Mouse (Mus musculus) E14TG2a.4 (cell line): Measurements from ENCODE around the gene Ttll11.
A peak's percentile ranks its signal among the peaks of the same experiment; 100 is the strongest.

ENCODE experiments used
- H3K27me3 ChIP-seq: 2 replicates; pipeline ENCODE4 v1.6.1; 2014; ENCODE audit warnings: low read length, control low read depth; ENCODE audit not compliant: insufficient read depth
- H3K36me3 ChIP-seq: 2 replicates; pipeline ENCODE4 v1.6.1; 2014; ENCODE audit warnings: low read length, control low read depth; ENCODE audit not compliant: insufficient read depth
- H3K4me1 ChIP-seq: replicated peaks from 2 replicates; pipeline ENCODE4 v1.6.1; 2014; ENCODE audit warnings: low read depth, low read length, control low read depth
- H3K4me3 ChIP-seq: replicated peaks from 2 replicates; pipeline ENCODE4 v1.5.1; 2014; ENCODE audit warnings: mild to moderate bottlenecking, low read length
- H3K9me3 ChIP-seq: 2 replicates; pipeline ENCODE4 v1.6.1; 2014; ENCODE audit warnings: low read length, control low read depth
- CTCF ChIP-seq: conservative IDR thresholded peaks from 2 replicates; pipeline ENCODE4 v1.5.1; 2014; ENCODE audit warnings: low read length
- NANOG ChIP-seq: IDR thresholded peaks from 2 replicates; pipeline ENCODE4 v1.6.1; 2014; ENCODE audit warnings: borderline replicate concordance, low read length, mixed read lengths
- POU5F1 ChIP-seq: IDR thresholded peaks from 2 replicates; pipeline ENCODE4 v1.6.1; 2014; ENCODE audit warnings: low read length, borderline replicate concordance

The Ttll11 gene

GRCm38 (mm10) chr2:35906174-35906798 lies 73.4 kb downstream of the Ttll11 start:
- H3K4me1 ChIP-seq = peaks cover 4% of the 10 kb centered on the region
- no peaks in the 10 kb centered on the region for H3K36me3 ChIP-seq
- H3K27me3 ChIP-seq = peaks cover 3% of the 10 kb centered on the region
- H3K4me3 ChIP-seq = no peak overlapping the region
- peaks cover 7% of the 10 kb centered on the region for H3K9me3 ChIP-seq
- TF ChIP-seq POU5F1 = no peak
- no peak for TF ChIP-seq NANOG
- peak; percentile 90 for TF ChIP-seq CTCF

- Histone ChIP-seq H3K36me3 (no peaks in the 10 kb centered on the region), H3K27me3 (0 out of 2 replicates have a peak, but pooled peaks cover 3% of the 10 kb centered on the region), H3K9me3 (no peaks in the 10 kb centered on the region), H3K4me3 (no peak overlapping the region), H3K4me1 (peaks cover 2% of the 10 kb centered on the region)
- no peak for TF ChIP-seq CTCF
- TF ChIP-seq POU5F1 = no peak
- no peak for TF ChIP-seq NANOG
Observed at GRCm38 (mm10) chr2:35900845-35901244, 78.9 kb downstream of the Ttll11 start.

GRCm38 (mm10) chr2:35899712-35900111 lies 80.0 kb downstream of the Ttll11 start:
- 0 out of 2 replicates have a peak, but pooled peaks cover 8% of the 10 kb centered on the region for H3K27me3 ChIP-seq
- no peak for TF ChIP-seq CTCF
- no peak for TF ChIP-seq NANOG
- no peak for TF ChIP-seq POU5F1
- H3K4me1 ChIP-seq = no peaks in the 10 kb centered on the region
- H3K4me3 ChIP-seq = no peak overlapping the region
- no peaks in the 10 kb centered on the region for H3K36me3 ChIP-seq
- no peaks in the 10 kb centered on the region for H3K9me3 ChIP-seq

GRCm38 (mm10) chr2:35899135-35899474 lies 80.6 kb downstream of the Ttll11 start:
- Histone ChIP-seq H3K36me3 (no peaks in the 10 kb centered on the region), H3K4me3 (no peak overlapping the region), H3K4me1 (no peaks in the 10 kb centered on the region), H3K27me3 (0 out of 2 replicates have a peak, but pooled peaks cover 8% of the 10 kb centered on the region), H3K9me3 (no peaks in the 10 kb centered on the region)
- TF ChIP-seq CTCF (no peak), POU5F1 (no peak), NANOG (no peak)

GRCm38 (mm10) chr2:35898425-35899134 lies 81.1 kb downstream of the Ttll11 start:
- no peak for TF ChIP-seq NANOG
- TF ChIP-seq CTCF = no peak
- no peak for TF ChIP-seq POU5F1
- no peaks in the 10 kb centered on the region for H3K36me3 ChIP-seq
- no peak overlapping the region for H3K4me3 ChIP-seq
- H3K27me3 ChIP-seq = 0 out of 2 replicates have a peak, but pooled peaks cover 8% of the 10 kb centered on the region
- no peaks in the 10 kb centered on the region for H3K9me3 ChIP-seq
- no peaks in the 10 kb centered on the region for H3K4me1 ChIP-seq

- TF ChIP-seq NANOG = no peak
- TF ChIP-seq CTCF = no peak
- TF ChIP-seq POU5F1 = no peak
- Histone ChIP-seq H3K4me1 (no peaks in the 10 kb centered on the region), H3K36me3 (no peaks in the 10 kb centered on the region)
Observed at GRCm38 (mm10) chr2:35897125-35897524, 82.6 kb downstream of the Ttll11 start.

GRCm38 (mm10) chr2:35894512-35894911 lies 85.2 kb downstream of the Ttll11 start:
- no peak overlapping the region for H3K4me3 ChIP-seq
- no peaks in the 10 kb centered on the region for H3K4me1 ChIP-seq
- no peaks in the 10 kb centered on the region for H3K9me3 ChIP-seq
- 0 out of 2 replicates have a peak, but pooled peaks cover 8% of the 10 kb centered on the region for H3K27me3 ChIP-seq
- TF ChIP-seq NANOG (no peak), POU5F1 (no peak), CTCF (no peak)
- no peaks in the 10 kb centered on the region for H3K36me3 ChIP-seq

More at GRCm38 (mm10) chr2:35897125-35897524, 82.6 kb downstream of the Ttll11 start:
- 0 out of 2 replicates have a peak, but pooled peaks cover 8% of the 10 kb centered on the region for H3K27me3 ChIP-seq
- H3K4me3 ChIP-seq = no peak overlapping the region
- no peaks in the 10 kb centered on the region for H3K9me3 ChIP-seq

GRCm38 (mm10) chr2:35890635-35891034 lies 89.1 kb downstream of the Ttll11 start:
- Histone ChIP-seq H3K4me1 (no peaks in the 10 kb centered on the region), H3K9me3 (no peaks in the 10 kb centered on the region), H3K27me3 (0 out of 2 replicates have a peak, but pooled peaks cover 8% of the 10 kb centered on the region), H3K4me3 (no peak overlapping the region), H3K36me3 (no peaks in the 10 kb centered on the region)
- TF ChIP-seq NANOG = no peak
- TF ChIP-seq CTCF = no peak
- TF ChIP-seq POU5F1 = no peak

- no peak for TF ChIP-seq POU5F1
- no peak for TF ChIP-seq CTCF
- TF ChIP-seq NANOG = no peak
- 0 out of 2 replicates have a peak, but pooled peaks cover 4% of the 10 kb centered on the region for H3K27me3 ChIP-seq
Observed at GRCm38 (mm10) chr2:35889776-35890175, 89.9 kb downstream of the Ttll11 start.

More at GRCm38 (mm10) chr2:35889776-35890175, 89.9 kb downstream of the Ttll11 start:
- H3K9me3 ChIP-seq = no peaks in the 10 kb centered on the region
- H3K4me3 ChIP-seq = no peak overlapping the region
- no peaks in the 10 kb centered on the region for H3K4me1 ChIP-seq
- no peaks in the 10 kb centered on the region for H3K36me3 ChIP-seq
